Mouse (Mus musculus) cerebellum, postnatal 10 days (tissue): Measurements from ENCODE around the gene Paqr5.
A peak's percentile ranks its signal among the peaks of the same experiment; 100 is the strongest.

Experiments
- DNase-seq, 2 experiments: peaks; one replicate each; pipeline ENCODE4 v3.0.0; 2021; ENCODE audit warnings: mixed read lengths in 2 of 2

Gene Paqr5

DNA sequence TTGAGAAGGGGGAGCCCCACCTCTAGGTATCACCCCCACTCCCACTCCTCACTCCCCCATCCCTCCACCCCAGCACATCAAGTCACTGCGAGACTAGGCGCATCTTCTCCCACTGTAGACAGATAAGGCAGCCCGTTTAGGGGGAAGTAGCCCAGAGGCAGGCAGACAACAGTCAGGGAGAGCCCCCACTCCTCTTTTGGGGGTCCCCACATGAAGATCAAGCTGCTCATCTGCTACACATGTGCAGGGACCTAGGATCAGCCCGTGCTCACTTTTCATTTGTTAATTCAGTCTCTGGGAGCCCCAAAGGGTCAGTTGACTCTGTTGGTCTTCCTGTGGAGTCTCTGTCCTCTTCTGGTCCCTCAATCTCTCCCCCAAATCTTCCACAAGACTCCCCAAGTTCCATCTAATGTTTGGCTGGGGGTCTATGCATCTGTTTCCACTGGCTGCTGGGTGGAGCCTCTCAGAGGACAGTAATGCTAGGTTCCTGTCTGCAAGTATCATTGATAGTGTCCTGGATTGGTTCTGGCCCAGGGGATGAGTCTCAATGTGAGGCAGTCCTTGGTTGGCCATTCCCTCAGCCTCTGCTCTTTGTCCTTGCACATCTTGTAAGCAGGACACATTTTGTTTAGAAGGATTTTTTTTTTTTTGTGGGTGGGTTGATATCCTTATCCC, 118.9 kb downstream of the Paqr5 start:
- DNase-seq: no peak

DNA sequence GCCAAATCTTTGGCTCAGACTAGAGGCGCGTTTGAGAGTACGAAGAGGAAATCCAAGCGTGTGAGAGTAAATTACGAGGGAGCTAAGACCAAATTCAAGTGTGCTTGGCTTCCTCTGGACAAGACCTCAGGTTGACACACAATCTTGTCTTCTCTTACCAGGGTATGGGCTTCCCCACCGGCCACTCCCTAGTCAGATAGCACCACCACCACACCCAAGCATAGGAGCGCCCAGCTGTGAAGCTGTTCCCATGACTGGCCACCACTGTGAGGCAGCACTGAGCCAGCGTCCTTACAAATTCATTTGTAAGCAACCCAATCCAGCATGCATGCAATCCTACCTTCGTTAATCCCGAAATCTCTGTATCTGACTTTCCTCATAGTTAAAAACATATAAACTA, 119.7 kb downstream of the Paqr5 start:
- peak; percentile 35 to 51 for DNase-seq

DNA sequence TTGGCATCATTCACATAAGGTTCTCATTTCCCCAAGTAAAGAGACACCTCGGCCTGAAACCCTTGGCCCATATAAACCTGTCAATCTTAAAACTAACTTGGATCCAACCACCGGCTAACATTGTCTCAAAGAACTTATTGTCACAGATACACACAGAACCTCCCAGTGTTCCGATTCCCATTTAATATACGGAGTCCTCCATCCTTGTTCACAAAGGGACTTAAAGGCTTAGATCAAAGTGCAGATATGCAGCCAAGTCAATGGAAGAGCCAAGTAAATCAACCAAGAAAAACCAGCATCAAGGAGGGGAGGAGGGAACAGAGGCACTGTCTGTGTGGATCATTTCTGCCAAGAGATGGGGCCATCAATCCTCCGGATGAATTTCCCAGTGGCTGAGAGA, 121.1 kb downstream of the Paqr5 start:
- no peak for DNase-seq

DNA sequence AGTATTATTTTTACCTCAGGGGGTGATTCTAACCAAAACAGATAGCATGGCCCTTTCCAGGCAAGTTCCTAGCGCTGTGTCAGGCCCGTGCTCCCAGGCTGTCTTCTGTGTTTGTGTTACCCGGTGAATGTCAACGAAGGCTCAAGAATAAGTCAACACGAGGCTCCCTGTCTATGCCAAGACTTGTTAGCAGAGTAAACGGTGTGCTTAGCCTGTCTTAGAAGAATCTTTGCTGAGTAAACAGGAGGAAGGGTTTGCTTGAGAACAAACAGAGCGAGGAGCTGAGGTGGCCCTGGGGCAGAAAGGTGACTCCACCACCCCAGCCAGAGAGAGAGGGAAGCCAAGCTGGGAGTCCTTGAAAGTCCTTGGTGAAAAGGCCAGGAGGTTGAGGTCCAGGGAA, 122.5 kb downstream of the Paqr5 start:
- no peak for DNase-seq
